Mouse (Mus musculus) left cerebral cortex, postnatal 14 days (tissue): ENCODE data around the gene Ugp2. TPM values are rescaled to one million over a fixed set of nuclear protein-coding genes. Genes with fewer than 3 reads are reported as not detected.

ENCODE experiments used
- microRNA-seq, 2 experiments: library from miRNA; unstranded; fragments of <30 nt; microRNA quantifications; one replicate each; pipeline ENCODE4 v1.2.0; 2022
- total RNA-seq, 2 experiments: library from RNA; stranded (reverse); gene quantifications; 2 replicates each; pipeline ENCODE4 v1.2.3; 2021

Ugp2 gene
- total RNA-seq, 2 experiments from 2014 or later: 61.1 to 65.7 TPM

Small RNA genes lying within 50 kb of the gene (microRNA-seq; reads per million reads assigned to microRNA genes)
- gene Mir1933: 0.26 to 0.67 reads per million in 2 experiments

Other genes starting within 250 kb of the Ugp2 start
- 10 to 100 TPM; 27.0 to 27.4 TPM for gene Vps54, start 131.9 kb downstream of the Ugp2 start, total RNA-seq
- gene Wdpcp, start 201.0 kb upstream of the Ugp2 start, total RNA-seq: 10 to 100 TPM; 13.9 TPM
- 100 to 1,000 TPM; 818 to 831 TPM for gene Mdh1, start 201.2 kb upstream of the Ugp2 start, total RNA-seq